Mouse (Mus musculus): ENCODE results near the gene Efhd1.
A peak's percentile ranks its signal among the peaks of the same experiment; 100 is the strongest.

Efhd1 gene

GRCm38 (mm10) chr1:87301971-87302370 is 37.8 kb downstream of the Efhd1 start:
- DNase-seq (ENCODE audit: low read depth in 1 of 2, low spot score in 2 of 2): no peak

GRCm38 (mm10) chr1:87308952-87309351 is 44.8 kb downstream of the Efhd1 start:
- DNase-seq (ENCODE audit: low read depth in 1 of 2, low spot score in 2 of 2): no peak

- no peak for DNase-seq (ENCODE audit: low read depth in 1 of 2, low spot score in 2 of 2)
Measured at GRCm38 (mm10) chr1:87309621-87310020, 45.5 kb downstream of the Efhd1 start.

- DNase-seq (ENCODE audit: low read depth in 1 of 2, low spot score in 2 of 2): no peak
Measured at GRCm38 (mm10) chr1:87312681-87313080, 48.5 kb downstream of the Efhd1 start.

GRCm38 (mm10) chr1:87313116-87313515 is 49.0 kb downstream of the Efhd1 start:
- no peak for DNase-seq (ENCODE audit: low read depth in 1 of 2, low spot score in 2 of 2)

GRCm38 (mm10) chr1:87313843-87314570 is 49.8 kb downstream of the Efhd1 start:
- DNase-seq (ENCODE audit: low read depth in 1 of 2, low spot score in 2 of 2): no peak

GRCm38 (mm10) chr1:87315431-87315830 is 51.3 kb downstream of the Efhd1 start:
- no peak for DNase-seq (ENCODE audit: low read depth in 1 of 2, low spot score in 2 of 2)

- DNase-seq (ENCODE audit: low read depth in 1 of 2, low spot score in 2 of 2): no peak
Measured at GRCm38 (mm10) chr1:87315894-87316293, 51.7 kb downstream of the Efhd1 start.

- no peak for DNase-seq (ENCODE audit: low read depth in 1 of 2, low spot score in 2 of 2)
Measured at GRCm38 (mm10) chr1:87316672-87317071, 52.5 kb downstream of the Efhd1 start.

- no peak for DNase-seq (ENCODE audit: low read depth in 1 of 2, low spot score in 2 of 2)
Measured at GRCm38 (mm10) chr1:87321071-87321470, 56.9 kb downstream of the Efhd1 start.

GRCm38 (mm10) chr1:87322778-87323177 is 58.6 kb downstream of the Efhd1 start:
- no peak for DNase-seq (ENCODE audit: low read depth in 1 of 2, low spot score in 2 of 2)

- no peak for DNase-seq (ENCODE audit: low read depth in 1 of 2, low spot score in 2 of 2)
Measured at GRCm38 (mm10) chr1:87324649-87325048, 60.5 kb downstream of the Efhd1 start.

- DNase-seq (ENCODE audit: low read depth in 1 of 2, low spot score in 2 of 2): peak; percentile 93 to 94
Measured at GRCm38 (mm10) chr1:87326742-87327163, 62.6 kb downstream of the Efhd1 start, which contains the start of gene Gigyf2. Gigyf2 (plus strand) TSS chr1:87326998.

- peak in 1 of 2 experiments; percentile 24 for DNase-seq (ENCODE audit: low read depth in 1 of 2, low spot score in 2 of 2)
Measured at GRCm38 (mm10) chr1:87327165-87327861, 63.1 kb downstream of the Efhd1 start.

- DNase-seq (ENCODE audit: low read depth in 1 of 2, low spot score in 2 of 2): no peak
Measured at GRCm38 (mm10) chr1:87331774-87332173, 67.6 kb downstream of the Efhd1 start.

- DNase-seq (ENCODE audit: low read depth in 1 of 2, low spot score in 2 of 2): no peak
Measured at GRCm38 (mm10) chr1:87350576-87350975, 86.4 kb downstream of the Efhd1 start.

GRCm38 (mm10) chr1:87360276-87360675 is 96.1 kb downstream of the Efhd1 start:
- no peak for DNase-seq (ENCODE audit: low read depth in 1 of 2, low spot score in 2 of 2)
